Mouse (Mus musculus) ovary, adult 18-20 months (tissue): ENCODE measurements around the gene Tmc7.

Source experiments
- DNase-seq: peaks from one replicate; pipeline ENCODE4 v3.0.0; 2022; ENCODE audit warnings: low spot score, mixed read lengths

The Tmc7 gene

GRCm38 (mm10) chr7:118584257-118584907, at the start of gene Tmc7:
Tmc7 (minus strand) TSS chr7:118584736.
- peak; percentile 23 for DNase-seq

- DNase-seq: no peak
Measured at GRCm38 (mm10) chr7:118633951-118634350, 49.4 kb upstream of the Tmc7 start.

- DNase-seq: no peak
Measured at GRCm38 (mm10) chr7:118633094-118633493, 48.6 kb upstream of the Tmc7 start.

- DNase-seq: no peak
Measured at GRCm38 (mm10) chr7:118627550-118628298, 43.2 kb upstream of the Tmc7 start.

GRCm38 (mm10) chr7:118621094-118621493, 36.6 kb upstream of the Tmc7 start:
- DNase-seq: no peak

GRCm38 (mm10) chr7:118620243-118620906, 35.8 kb upstream of the Tmc7 start:
- DNase-seq: no peak

GRCm38 (mm10) chr7:118618104-118618503, 33.6 kb upstream of the Tmc7 start:
- no peak for DNase-seq

GRCm38 (mm10) chr7:118614076-118614475, 29.5 kb upstream of the Tmc7 start:
- DNase-seq: no peak

GRCm38 (mm10) chr7:118611933-118612332, 27.4 kb upstream of the Tmc7 start:
- no peak for DNase-seq

- DNase-seq: no peak
Measured at GRCm38 (mm10) chr7:118611185-118611749, 26.7 kb upstream of the Tmc7 start.

GRCm38 (mm10) chr7:118610721-118611120, 26.2 kb upstream of the Tmc7 start:
- DNase-seq: no peak

GRCm38 (mm10) chr7:118609815-118610214, 25.3 kb upstream of the Tmc7 start:
- DNase-seq: no peak

GRCm38 (mm10) chr7:118604842-118605241, 20.3 kb upstream of the Tmc7 start:
- DNase-seq: no peak

- DNase-seq: no peak
Measured at GRCm38 (mm10) chr7:118599954-118600631, 15.6 kb upstream of the Tmc7 start.

GRCm38 (mm10) chr7:118597201-118597600, 12.7 kb upstream of the Tmc7 start, which contains the start of gene Tmc5:
Tmc5 (plus strand) TSS chr7:118597297.
- no peak for DNase-seq

GRCm38 (mm10) chr7:118596271-118596670, 11.7 kb upstream of the Tmc7 start:
- no peak for DNase-seq

GRCm38 (mm10) chr7:118595228-118595627, 10.7 kb upstream of the Tmc7 start:
- peak; percentile 73 for DNase-seq

- DNase-seq: no peak
Measured at GRCm38 (mm10) chr7:118594611-118595010, 10.1 kb upstream of the Tmc7 start.

- DNase-seq: no peak
Measured at GRCm38 (mm10) chr7:118593567-118594407, 9.3 kb upstream of the Tmc7 start.

GRCm38 (mm10) chr7:118592146-118592545, 7.6 kb upstream of the Tmc7 start:
- no peak for DNase-seq

- DNase-seq: no peak
Measured at GRCm38 (mm10) chr7:118590726-118591305, 6.3 kb upstream of the Tmc7 start.
